Mouse (Mus musculus): Measurements from ENCODE around the gene Mageb18.
"Not testable (repeated sequence)": the region's sequence is repeated elsewhere in the genome, so short reads cannot be mapped to it uniquely, and the experiment has no call there.

Mageb18 gene

DNA sequence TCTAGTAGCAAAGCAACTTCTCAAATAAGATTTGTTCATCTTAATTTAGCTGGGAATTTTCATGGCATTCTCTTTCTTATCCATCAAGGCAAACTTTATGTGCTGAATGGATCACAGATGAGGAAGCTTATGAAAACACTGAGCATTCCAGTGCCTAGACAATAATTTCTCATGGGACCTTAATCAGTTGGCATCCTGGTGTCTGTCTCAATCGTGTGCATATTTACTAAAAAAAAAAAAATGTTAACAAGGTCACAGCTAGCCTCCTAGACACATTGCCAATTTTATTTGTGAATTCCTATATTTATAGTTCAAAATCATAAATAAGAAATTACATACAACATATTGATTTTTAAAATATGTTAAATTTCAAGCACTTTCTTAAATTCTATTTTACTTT is at the start of gene Mageb18:
TSS of gene Mageb18 (minus strand) at position 101 of the 400 bp plus-strand sequence.
- DNase-seq (ENCODE audit: low spot score in 2 of 2) = no peak

DNA sequence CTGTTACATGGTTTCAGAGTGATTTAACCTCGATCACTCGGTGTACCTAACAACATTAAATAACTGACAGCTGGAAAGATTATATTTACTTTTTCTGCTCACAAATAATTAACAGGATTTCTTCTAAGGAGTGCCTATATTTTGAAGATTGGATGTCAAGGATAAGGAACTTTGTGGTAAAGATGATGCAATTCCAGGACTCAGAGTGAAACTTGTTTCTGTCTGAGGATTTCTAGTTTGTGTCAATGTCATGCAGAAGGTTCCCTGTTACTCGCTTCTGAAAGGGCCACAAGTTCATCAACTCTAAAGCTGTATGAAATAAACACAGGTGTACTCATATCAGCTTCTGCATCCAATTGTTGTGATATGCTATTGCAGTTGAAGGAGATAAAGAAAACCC is 13.4 kb upstream of the Mageb18 start:
- no peak for DNase-seq (ENCODE audit: low spot score in 2 of 2)

DNA sequence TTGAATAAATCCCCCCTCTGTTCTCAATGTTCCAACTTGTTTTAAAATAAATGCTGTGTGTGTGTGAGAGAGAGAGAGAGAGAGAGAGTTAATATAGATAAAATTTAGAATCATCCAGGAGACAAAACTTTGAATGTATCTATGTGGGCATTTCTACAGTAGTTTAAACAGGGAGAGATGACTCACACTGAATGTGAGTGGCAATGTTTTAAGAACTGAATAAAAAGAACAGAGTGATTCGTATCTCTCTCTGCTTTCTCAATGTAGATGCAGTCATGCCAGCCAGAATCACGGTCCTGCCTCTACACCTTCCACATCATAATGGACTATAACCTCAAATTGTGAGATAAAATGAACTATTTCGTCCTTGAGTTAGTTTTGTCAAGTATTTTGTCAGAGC is 11.1 kb upstream of the Mageb18 start:
- DNase-seq (ENCODE audit: low spot score in 2 of 2) = no peak

DNA sequence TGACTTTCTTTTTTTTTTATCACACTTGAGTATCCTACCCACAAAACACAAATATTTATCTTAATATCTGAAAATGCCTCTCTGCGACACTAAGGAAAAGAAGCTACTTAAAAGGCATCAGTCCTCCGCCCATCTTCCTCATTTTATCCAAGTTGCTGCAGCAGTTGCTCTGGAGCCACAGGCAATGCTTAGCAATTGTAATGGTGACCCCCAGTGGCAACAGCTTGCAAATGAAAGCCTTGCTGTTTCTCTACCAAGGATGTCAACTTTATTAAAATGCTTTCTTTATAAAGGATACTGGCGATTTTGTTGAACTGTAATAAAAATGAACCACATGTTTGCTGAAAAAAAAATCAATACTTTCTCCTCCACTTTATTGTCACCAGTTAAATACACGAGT is 2.0 kb downstream of the Mageb18 start:
- no peak for DNase-seq (ENCODE audit: low spot score in 2 of 2)

DNA sequence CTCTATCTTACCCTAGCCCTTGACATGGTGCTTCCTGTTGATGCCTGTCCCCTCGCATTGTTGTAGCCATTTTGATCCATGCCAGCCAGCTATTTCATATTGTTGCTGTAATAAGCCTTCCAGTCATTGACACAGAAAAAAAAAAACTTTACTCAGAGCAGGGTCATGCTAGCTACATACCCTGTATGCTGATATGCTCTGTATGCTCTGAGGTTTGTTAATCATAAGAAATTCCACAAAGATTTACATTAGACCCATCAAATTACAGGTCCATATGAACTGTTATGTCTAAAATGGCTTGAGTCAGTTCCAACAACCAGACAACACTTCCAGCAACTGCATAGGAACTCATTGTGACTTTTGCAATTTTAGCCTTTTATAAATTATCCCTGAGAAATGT is 71.5 kb downstream of the Mageb18 start:
- DNase-seq (ENCODE audit: low spot score in 2 of 2) = no peak

DNA sequence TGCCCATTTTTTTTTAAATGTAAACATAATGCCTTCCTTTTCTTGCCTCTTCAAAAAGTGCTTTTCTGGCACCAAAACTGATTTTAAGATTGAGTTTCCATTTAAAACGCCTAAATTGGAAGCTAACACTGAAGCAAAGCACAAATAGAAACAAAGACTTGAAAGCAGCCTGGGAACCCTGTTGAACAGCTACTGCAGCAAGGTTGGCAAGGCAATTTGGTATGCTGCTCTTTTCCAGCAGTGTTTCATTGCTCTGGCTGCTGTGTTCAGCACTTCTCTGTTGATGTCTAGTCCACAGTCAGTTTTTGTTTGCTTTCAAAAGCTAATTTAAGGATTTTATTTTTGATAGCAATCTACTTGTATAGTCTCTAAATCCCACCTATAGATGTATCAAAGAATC is 101.1 kb downstream of the Mageb18 start:
- no peak for DNase-seq (ENCODE audit: low spot score in 2 of 2)

DNA sequence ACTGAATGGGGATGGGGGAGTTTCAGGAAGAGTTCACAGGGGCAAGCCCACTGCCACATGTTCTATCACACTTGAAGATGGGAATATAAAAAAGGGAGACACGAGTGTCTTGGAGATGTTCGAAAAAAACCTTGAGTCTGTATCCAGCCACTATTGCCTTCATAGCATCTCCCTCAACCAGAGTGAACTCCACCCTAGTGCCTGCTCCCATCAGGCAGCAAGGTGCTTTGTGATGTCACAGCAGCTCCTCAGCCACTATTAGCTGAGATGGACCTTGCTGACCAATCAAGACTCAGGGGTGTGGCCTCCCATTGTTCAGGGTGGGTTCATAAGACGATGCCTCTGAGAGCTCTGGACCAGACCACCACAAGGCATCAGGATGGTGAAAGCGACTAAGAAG is 109.7 kb downstream of the Mageb18 start, which contains the start of gene Gm5941:
TSS of gene Gm5941 (plus strand) at position 301 of the 400 bp plus-strand sequence.
- not testable (repeated sequence) for DNase-seq (ENCODE audit: low spot score in 2 of 2)

DNA sequence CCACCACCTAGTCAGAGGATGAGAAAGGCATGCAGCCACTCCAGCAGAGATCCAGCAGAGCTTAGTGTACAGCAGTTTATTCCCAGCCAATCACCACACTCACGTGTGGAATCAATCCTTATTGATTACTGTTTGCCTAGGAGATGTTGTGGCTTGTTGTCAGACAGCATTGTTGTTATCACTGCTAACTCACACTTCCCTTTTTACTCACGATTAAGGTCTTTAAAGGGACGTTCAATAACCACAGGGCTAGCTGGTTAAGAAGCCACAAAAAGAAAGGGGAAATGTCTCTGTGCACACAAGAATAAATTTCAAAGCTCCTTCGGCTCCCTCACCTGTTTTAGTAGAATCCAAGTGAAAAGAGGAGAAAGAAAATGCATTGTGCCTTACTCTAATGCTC is 134.6 kb downstream of the Mageb18 start:
- no peak for DNase-seq (ENCODE audit: low spot score in 2 of 2)

DNA sequence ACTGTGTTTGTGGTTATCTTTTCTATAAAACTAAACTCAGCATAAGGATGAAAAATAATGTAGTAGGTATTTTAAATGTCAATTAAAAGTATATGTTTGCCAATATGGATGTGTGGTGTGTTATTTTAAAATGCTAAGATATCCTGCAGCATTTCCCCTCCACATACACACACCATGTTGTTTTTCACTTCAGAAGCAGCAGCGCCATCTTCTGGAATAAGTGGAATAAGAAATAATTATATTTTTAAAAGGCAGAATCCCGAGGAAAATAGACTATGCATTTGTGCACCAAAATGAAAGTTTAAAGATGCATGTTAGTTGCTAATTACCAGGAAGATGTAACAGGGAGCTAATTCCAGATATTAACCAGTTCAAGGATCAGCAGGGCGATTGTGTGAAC is 138.9 kb downstream of the Mageb18 start:
- DNase-seq (ENCODE audit: low spot score in 2 of 2) = no peak

DNA sequence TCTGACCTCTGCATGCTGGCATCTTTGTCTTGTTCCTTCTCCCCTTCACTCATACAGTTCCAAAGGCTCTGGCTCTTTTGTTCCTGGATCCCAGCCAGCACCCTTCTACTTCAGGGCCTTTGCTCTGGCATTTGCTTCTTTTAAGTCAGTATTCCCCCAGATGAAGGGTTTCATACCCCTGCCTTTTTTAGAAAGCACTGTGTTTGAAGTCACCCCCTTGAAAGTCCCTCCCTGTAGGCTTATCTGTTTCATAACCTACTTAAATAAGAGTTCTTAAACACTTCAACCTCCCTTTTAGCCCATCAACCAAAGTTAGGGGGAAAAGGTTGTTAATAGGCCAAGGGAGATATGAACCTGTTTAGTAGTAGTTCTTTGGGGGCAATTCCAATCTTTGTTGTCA is 212.0 kb downstream of the Mageb18 start:
- no peak for DNase-seq (ENCODE audit: low spot score in 2 of 2)

DNA sequence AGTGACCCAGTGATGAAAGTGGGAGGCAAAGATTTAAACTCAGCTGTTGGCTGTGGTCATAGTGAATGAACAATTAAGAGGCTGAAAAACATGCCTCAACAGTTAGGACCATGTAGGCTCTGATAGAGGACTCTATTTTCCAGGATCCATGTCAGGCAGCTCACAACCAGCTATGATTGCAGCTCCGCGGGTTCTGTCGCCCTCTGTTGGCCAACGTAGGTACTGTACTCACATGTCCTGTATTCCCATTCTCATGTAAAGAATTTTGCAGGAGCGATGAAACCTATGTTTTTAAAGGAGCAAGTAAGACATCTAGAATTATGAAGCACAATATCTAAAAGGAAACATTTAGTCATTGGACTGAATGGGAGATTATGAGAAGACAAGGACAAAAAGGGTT is 256.4 kb downstream of the Mageb18 start:
- no peak for DNase-seq (ENCODE audit: low spot score in 2 of 2)

DNA sequence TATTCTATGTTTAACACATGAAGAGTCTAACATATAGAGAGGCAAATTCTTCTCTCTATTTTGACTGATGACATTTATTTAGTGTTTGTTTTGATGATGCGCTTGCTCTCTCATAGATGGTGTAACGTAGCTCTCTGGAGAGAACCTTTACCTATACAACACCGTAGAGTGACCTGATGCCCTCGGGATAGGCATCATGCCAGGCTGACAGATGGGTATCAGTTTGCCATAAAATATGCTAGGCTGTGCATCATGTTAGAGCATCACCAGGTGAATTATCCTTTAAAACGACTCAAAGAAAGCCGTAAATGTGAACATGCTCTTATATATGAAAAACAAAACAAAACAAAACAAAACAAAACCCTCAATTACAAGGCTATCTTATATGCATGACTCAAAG is 258.5 kb downstream of the Mageb18 start:
- no peak for DNase-seq (ENCODE audit: low spot score in 2 of 2)

DNA sequence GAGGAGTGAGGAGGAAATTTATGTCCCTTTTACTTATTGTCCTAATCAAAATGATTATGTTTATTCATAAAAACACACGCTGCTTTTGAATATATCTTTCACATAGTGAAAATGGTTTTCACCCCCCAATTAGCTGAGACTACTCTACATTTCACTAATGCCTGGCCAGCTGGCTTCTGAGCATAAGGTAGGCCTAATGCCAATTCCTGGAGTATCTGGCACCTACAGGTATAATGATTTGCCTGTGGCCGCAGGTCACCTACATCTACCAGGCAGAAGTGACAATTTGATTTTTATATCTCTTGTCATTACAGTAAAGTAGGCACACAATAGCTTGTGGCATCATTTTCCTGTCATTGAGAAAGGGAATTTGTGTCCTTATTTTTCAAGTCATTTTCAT is 259.8 kb downstream of the Mageb18 start:
- DNase-seq (ENCODE audit: low spot score in 2 of 2) = no peak

DNA sequence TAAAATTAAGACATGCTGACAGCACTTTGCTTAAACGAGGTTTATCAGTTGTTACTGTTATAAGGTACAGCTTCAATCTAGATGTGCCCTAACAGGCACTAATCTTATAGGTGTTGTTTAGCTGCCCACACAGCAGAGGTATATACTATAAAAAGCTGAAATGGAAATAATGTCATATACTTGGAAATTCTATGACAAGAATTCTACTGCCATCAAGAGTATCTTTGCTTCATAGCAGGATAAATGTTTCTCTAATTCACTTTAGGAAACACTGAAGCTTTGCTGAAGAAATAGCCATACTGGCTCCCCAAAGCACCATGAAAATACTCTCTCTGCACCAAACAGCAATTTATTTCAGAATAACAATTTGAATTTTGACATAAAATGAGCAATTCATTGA is 265.9 kb downstream of the Mageb18 start:
- no peak for DNase-seq (ENCODE audit: low spot score in 2 of 2)

DNA sequence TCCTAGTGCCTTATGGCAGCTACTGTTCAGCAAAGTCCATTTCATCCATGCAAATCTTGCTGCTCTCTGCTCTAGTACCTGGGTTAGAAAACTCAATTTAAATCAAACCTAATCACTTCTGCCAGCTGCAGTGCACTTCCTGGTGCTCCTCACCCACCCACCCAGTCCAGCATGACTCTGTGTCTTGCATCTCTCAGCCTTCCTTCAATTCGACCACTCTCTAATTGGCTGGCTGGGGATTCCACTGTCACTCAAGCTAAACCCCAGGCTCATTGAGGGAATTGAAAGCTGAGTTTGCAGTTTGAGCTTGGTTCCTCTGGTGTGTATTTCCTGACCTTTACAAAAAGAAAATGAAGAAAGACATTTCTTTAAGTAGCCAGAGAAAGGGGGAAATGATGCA is 275.8 kb downstream of the Mageb18 start:
- DNase-seq (ENCODE audit: low spot score in 2 of 2) = no peak

DNA sequence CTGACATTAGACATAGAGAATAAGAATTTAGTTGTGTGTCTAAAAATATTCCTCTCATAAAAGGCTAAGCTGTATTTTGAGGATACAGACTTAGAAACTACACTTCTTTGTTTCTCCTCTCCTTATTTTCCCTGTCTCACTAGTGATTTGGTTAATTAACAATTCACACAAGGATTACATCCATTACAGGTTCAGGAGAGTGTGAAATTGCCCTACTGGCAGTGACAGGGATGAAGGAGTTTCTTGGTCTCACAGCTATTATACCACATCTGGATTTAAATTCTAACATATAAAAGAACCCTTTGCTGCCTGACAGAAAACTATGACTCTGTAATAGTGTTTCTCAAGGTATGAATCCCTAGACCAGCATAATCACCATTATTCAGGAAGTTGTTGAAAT is 318.8 kb downstream of the Mageb18 start:
- DNase-seq (ENCODE audit: low spot score in 2 of 2) = no peak

Data from spleen, postnatal 36 days (tissue).